Mouse (Mus musculus): ENCODE measurements around the gene Vmp1. TPM values are rescaled to one million over a fixed set of nuclear protein-coding genes. Genes with fewer than 3 reads are reported as not detected.
A peak's percentile ranks its signal among the peaks of the same experiment; 100 is the strongest.

Gene Vmp1
- polyA plus RNA-seq, 1 experiment from 2014 or later: 173 TPM

DNA sequence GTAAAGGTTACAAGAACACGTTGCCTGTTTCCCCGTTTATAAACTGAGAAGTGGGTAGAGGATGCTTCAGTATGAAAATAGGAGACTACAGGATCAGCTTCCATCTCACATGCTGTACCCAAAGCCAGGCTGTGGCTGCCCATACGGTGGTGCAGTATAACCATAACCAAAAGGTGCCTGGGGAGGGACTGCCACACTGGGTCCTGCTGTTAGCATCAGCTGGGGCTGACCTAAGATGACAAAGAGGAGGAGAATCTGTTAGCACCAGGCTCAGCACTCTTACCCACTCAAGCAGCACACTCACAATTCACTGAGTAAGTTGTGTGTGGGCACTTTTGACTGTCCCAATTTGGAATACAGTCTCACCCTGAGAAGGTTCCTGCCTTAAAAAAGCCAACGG is 11.8 kb upstream of the Vmp1 start:
- no peak for ATAC-seq (ENCODE audit: low FRiP score, low TSS enrichment)
- H3K9ac ChIP-seq (replicated peaks; ENCODE audit: low read length): no peak overlapping the region
- H3K4me2 ChIP-seq (replicated peaks; ENCODE audit: low read depth, low read length): no peak overlapping the region
- H3K27me3 ChIP-seq (ENCODE audit: insufficient read depth, low read length): no peaks in the 10 kb centered on the region
- 82% methylated on average over 4 of the region's 4 CpGs for WGBS
- no peak overlapping the region for H3K27ac ChIP-seq (ENCODE audit: low read length)
- peaks cover 8% of the 10 kb centered on the region for H3K4me1 ChIP-seq (ENCODE audit: insufficient read depth, low read length)
- H3K36me3 ChIP-seq (ENCODE audit: insufficient read depth, low read length): peaks cover 57% of the 10 kb centered on the region
- no peak overlapping the region for H3K4me3 ChIP-seq (ENCODE audit: low read length)
- no peaks in the 10 kb centered on the region for H3K9me3 ChIP-seq (ENCODE audit: low read length)

DNA sequence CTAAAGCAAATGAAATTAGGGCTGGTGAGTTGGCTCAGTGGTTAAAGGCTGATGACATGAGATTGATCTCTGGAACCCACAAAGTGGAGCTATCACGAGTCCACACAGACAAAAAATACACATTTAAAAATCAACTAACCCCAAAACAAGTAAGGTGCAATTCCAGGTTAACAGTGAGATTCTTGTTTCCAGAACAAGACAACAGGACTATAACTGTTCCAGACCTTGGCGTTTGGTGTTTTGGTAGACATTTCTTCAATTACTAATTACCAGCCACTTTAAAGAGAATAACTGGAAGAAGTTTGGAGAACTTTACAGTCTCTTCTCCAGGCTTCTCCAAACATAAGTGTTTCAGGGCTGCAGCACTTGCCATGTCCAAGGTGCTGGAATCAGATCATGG is 8.9 kb upstream of the Vmp1 start:
- no peak overlapping the region for H3K4me2 ChIP-seq (replicated peaks; ENCODE audit: low read depth, low read length)
- H3K27me3 ChIP-seq (ENCODE audit: insufficient read depth, low read length): no peaks in the 10 kb centered on the region
- H3K36me3 ChIP-seq (ENCODE audit: insufficient read depth, low read length): peaks cover 45% of the 10 kb centered on the region
- no peak overlapping the region for H3K9ac ChIP-seq (replicated peaks; ENCODE audit: low read length)
- no peak overlapping the region for H3K27ac ChIP-seq (ENCODE audit: low read length)
- H3K9me3 ChIP-seq (ENCODE audit: low read length): no peaks in the 10 kb centered on the region
- peaks cover 8% of the 10 kb centered on the region for H3K4me1 ChIP-seq (ENCODE audit: insufficient read depth, low read length)
- no peak overlapping the region for H3K4me3 ChIP-seq (ENCODE audit: low read length)
- ATAC-seq (ENCODE audit: low FRiP score, low TSS enrichment): no peak
- 89% methylated on average over 2 of the region's 2 CpGs for WGBS

- no peaks in the 10 kb centered on the region for H3K27me3 ChIP-seq (ENCODE audit: insufficient read depth, low read length)
- no peak for ATAC-seq (ENCODE audit: low FRiP score, low TSS enrichment)
- no peaks in the 10 kb centered on the region for H3K9me3 ChIP-seq (ENCODE audit: low read length)
- peak overlapping the region; percentile 75 for H3K27ac ChIP-seq (ENCODE audit: low read length)
- no peak overlapping the region for H3K4me2 ChIP-seq (replicated peaks; ENCODE audit: low read depth, low read length)
- 85% methylated on average over 2 of the region's 2 CpGs for WGBS
- H3K4me3 ChIP-seq (ENCODE audit: low read length): no peak overlapping the region
- peaks cover 8% of the 10 kb centered on the region for H3K4me1 ChIP-seq (ENCODE audit: insufficient read depth, low read length)
- no peak overlapping the region for H3K9ac ChIP-seq (replicated peaks; ENCODE audit: low read length)
- peaks cover 42% of the 10 kb centered on the region for H3K36me3 ChIP-seq (ENCODE audit: insufficient read depth, low read length)
Measured at GRCm38 (mm10) chr11:86691956-86692355, 8.3 kb upstream of the Vmp1 start.

DNA sequence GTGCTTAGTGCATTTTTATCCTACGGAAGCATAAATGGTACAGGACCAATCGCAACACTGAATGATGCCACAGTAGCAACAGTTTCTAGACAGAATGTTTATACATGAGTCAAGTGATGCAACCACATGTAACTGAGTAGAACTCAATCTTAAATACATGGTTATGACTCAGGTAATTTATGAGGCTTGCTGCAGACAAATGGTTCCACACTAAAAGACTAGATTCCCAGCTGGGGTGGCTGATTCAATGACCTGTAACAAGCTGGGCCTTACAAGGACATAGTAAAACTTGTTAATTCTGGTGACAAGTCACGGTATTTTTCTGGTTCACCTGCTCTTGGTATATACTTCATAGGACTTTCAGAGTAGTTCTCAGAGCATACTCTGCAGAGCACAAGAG is 7.8 kb upstream of the Vmp1 start:
- Histone ChIP-seq H3K4me1 (ENCODE audit: insufficient read depth, low read length) (peaks cover 8% of the 10 kb centered on the region), H3K36me3 (ENCODE audit: insufficient read depth, low read length) (peaks cover 39% of the 10 kb centered on the region), H3K9ac (replicated peaks; ENCODE audit: low read length) (no peak overlapping the region), H3K4me2 (replicated peaks; ENCODE audit: low read depth, low read length) (no peak overlapping the region), H3K27me3 (ENCODE audit: insufficient read depth, low read length) (no peaks in the 10 kb centered on the region), H3K9me3 (ENCODE audit: low read length) (no peaks in the 10 kb centered on the region), H3K4me3 (ENCODE audit: low read length) (no peak overlapping the region), H3K27ac (ENCODE audit: low read length) (peak overlapping the region; percentile 75)
- ATAC-seq (ENCODE audit: low FRiP score, low TSS enrichment): no peak
- 73% methylated on average over 3 of the region's 3 CpGs for WGBS

DNA sequence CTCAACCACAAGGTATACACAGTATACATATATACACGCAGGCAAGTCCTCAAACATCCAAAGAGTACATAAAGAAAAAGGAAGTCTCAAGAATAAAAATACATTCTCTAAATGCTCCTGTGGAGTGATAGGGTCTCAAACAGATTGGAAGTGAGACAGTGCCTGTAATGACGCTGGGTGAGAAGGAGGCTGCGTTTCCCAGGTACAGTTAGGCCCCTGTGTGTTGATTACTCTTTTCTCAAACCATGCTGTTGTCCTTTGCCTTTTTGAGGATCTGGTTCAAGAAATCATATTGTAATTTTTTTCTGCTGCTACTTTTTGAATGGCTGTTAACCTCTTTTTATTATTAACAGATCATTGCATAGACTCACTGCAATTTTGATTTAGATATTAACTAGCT is 6.7 kb upstream of the Vmp1 start:
- peak overlapping the region; percentile 64; the same call in 1 of the 2 replicates for H3K27ac ChIP-seq (ENCODE audit: low read length)
- peaks cover 12% of the 10 kb centered on the region for H3K4me1 ChIP-seq (ENCODE audit: insufficient read depth, low read length)
- no peaks in the 10 kb centered on the region for H3K9me3 ChIP-seq (ENCODE audit: low read length)
- ATAC-seq (ENCODE audit: low FRiP score, low TSS enrichment): no peak
- H3K4me3 ChIP-seq (ENCODE audit: low read length): no peak overlapping the region
- no peaks in the 10 kb centered on the region for H3K27me3 ChIP-seq (ENCODE audit: insufficient read depth, low read length)
- H3K9ac ChIP-seq (replicated peaks; ENCODE audit: low read length): no peak overlapping the region
- WGBS: 78% methylated on average over 3 of the region's 3 CpGs
- peaks cover 35% of the 10 kb centered on the region for H3K36me3 ChIP-seq (ENCODE audit: insufficient read depth, low read length)
- no peak overlapping the region for H3K4me2 ChIP-seq (replicated peaks; ENCODE audit: low read depth, low read length)

DNA sequence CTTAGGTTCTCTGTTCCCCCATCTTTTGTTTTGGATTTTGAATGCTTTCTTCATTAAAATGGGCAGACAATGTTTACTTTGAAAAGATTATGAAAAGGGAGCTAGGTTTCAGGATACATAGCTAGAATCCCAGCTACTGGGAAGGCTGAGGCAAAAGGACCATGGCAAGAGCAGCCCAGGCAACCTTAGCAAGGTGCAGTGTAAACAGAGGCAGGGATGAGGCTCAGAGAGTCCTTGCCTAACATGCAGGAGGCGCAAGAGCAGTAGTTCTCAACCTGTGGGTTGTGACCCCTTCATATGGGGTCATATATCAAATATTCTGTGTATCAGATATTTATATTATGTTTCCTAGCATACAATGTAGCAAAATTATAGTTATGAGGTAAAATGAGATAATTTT is 1.7 kb upstream of the Vmp1 start:
- Histone ChIP-seq H3K4me2 (replicated peaks; ENCODE audit: low read depth, low read length) (peak overlapping the region; percentile 68), H3K4me3 (ENCODE audit: low read length) (peak overlapping the region; percentile 74), H3K36me3 (ENCODE audit: insufficient read depth, low read length) (peaks cover 11% of the 10 kb centered on the region; the same call in 1 of the 2 replicates), H3K9ac (replicated peaks; ENCODE audit: low read length) (no peak overlapping the region), H3K27me3 (ENCODE audit: insufficient read depth, low read length) (no peaks in the 10 kb centered on the region), H3K4me1 (ENCODE audit: insufficient read depth, low read length) (peaks cover 31% of the 10 kb centered on the region), H3K27ac (ENCODE audit: low read length) (no peak overlapping the region), H3K9me3 (ENCODE audit: low read length) (no peaks in the 10 kb centered on the region)
- ATAC-seq (ENCODE audit: low FRiP score, low TSS enrichment): no peak
- 77% methylated on average over 1 of the region's 1 CpGs for WGBS

DNA sequence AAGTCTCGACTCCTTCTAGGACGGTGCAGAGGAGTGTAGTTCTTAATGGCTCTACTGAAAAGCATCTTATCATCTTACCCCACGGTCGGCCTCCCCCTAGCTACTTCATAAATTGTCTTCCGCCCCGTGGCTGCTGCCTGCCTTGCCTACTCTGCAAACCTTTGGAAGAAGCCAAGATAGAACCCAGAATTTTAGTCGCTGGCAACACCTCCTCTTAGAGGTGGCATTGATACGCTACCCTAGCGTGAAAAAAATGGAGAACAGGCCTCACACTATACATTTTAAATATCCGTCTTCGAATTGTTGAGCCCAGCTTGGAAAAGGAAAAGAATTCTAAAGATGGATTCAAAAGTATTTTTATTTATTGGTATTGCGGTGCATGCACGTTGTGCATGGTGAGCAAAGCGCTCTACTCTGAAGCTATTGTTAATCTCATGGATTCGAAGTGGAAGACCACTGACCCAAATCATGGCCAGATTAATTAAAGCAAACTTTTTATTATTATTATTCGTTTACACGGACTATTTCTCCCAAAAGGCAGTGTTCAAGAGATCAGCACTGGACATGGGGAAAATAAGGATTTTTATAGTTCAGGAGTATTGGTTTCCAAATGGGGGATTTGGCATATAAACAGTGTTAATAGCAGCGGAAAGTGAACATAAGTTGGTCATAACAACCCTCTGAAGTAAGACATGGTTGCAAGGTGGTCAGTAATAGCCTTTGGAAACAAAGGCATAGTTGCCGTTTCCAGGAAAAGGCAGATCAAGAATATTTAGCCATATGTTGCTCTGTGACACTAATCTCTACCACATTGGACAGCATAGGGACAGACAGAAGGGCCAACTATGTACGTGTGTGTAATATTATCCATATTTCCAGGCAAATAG is 733 bp upstream of the Vmp1 start:
- H3K4me1 ChIP-seq (ENCODE audit: insufficient read depth, low read length): peaks cover 37% of the 10 kb centered on the region
- H3K9ac ChIP-seq (replicated peaks; ENCODE audit: low read length): peak overlapping the region; percentile 79
- peak overlapping the region; percentile 91 for H3K27ac ChIP-seq (ENCODE audit: low read length)
- peak overlapping the region; percentile 68 for H3K4me2 ChIP-seq (replicated peaks; ENCODE audit: low read depth, low read length)
- ATAC-seq (ENCODE audit: low FRiP score, low TSS enrichment): no peak
- H3K36me3 ChIP-seq (ENCODE audit: insufficient read depth, low read length): peaks cover 6% of the 10 kb centered on the region; the same call in 1 of the 2 replicates
- WGBS: 5% methylated on average over 20 of the region's 20 CpGs
- H3K4me3 ChIP-seq (ENCODE audit: low read length): peak overlapping the region; percentile 74
- H3K9me3 ChIP-seq (ENCODE audit: low read length): no peaks in the 10 kb centered on the region
- H3K27me3 ChIP-seq (ENCODE audit: insufficient read depth, low read length): no peaks in the 10 kb centered on the region

DNA sequence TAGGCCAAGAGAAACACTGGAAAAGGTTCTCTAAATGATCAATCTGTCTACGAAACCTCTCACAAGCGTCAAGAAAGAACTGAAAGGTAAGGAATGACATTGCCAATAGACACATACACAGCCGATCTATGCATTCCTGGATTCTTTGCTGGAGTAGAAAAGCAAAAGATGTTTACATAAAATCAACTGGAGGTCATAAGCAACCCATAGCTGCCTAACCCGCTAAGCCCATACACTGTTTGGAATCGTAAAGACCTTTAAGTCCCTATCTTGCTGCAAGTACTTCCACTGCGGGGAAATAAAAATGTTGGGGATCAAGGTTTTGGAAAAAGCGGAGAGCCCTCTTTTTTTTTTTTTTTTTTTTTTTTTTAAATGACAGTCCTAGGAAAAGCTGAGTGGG is 775 bp downstream of the Vmp1 start:
- peaks cover 44% of the 10 kb centered on the region for H3K4me1 ChIP-seq (ENCODE audit: insufficient read depth, low read length)
- peak overlapping the region; percentile 74 for H3K4me3 ChIP-seq (ENCODE audit: low read length)
- peak overlapping the region; percentile 73 for H3K4me2 ChIP-seq (replicated peaks; ENCODE audit: low read depth, low read length)
- WGBS: 33% methylated on average over 7 of the region's 7 CpGs
- H3K9me3 ChIP-seq (ENCODE audit: low read length): no peaks in the 10 kb centered on the region
- peak overlapping the region; percentile 91; the same call in 1 of the 2 replicates for H3K27ac ChIP-seq (ENCODE audit: low read length)
- peak overlapping the region; percentile 79 for H3K9ac ChIP-seq (replicated peaks; ENCODE audit: low read length)
- H3K36me3 ChIP-seq (ENCODE audit: insufficient read depth, low read length): peaks cover 3% of the 10 kb centered on the region; the same call in 1 of the 2 replicates
- no peaks in the 10 kb centered on the region for H3K27me3 ChIP-seq (ENCODE audit: insufficient read depth, low read length)
- no peak for ATAC-seq (ENCODE audit: low FRiP score, low TSS enrichment)

GRCm38 (mm10) chr11:86681423-86681822 is 2.2 kb downstream of the Vmp1 start:
- no peaks in the 10 kb centered on the region for H3K36me3 ChIP-seq (ENCODE audit: insufficient read depth, low read length)
- H3K4me3 ChIP-seq (ENCODE audit: low read length): no peak overlapping the region
- ATAC-seq (ENCODE audit: low FRiP score, low TSS enrichment): no peak
- no peak overlapping the region for H3K9ac ChIP-seq (replicated peaks; ENCODE audit: low read length)
- peak overlapping the region; percentile 73; the same call in 1 of the 2 replicates for H3K4me2 ChIP-seq (replicated peaks; ENCODE audit: low read depth, low read length)
- peak overlapping the region; percentile 54; the same call in 1 of the 2 replicates for H3K27ac ChIP-seq (ENCODE audit: low read length)
- 79% methylated on average over 3 of the region's 3 CpGs for WGBS
- peaks cover 44% of the 10 kb centered on the region for H3K4me1 ChIP-seq (ENCODE audit: insufficient read depth, low read length)
- H3K27me3 ChIP-seq (ENCODE audit: insufficient read depth, low read length): no peaks in the 10 kb centered on the region
- H3K9me3 ChIP-seq (ENCODE audit: low read length): no peaks in the 10 kb centered on the region

GRCm38 (mm10) chr11:86680729-86681128 is 2.9 kb downstream of the Vmp1 start:
- Histone ChIP-seq H3K4me2 (replicated peaks; ENCODE audit: low read depth, low read length) (no peak overlapping the region), H3K27ac (ENCODE audit: low read length) (peak overlapping the region; percentile 66; the same call in 1 of the 2 replicates), H3K9me3 (ENCODE audit: low read length) (no peaks in the 10 kb centered on the region), H3K4me1 (ENCODE audit: insufficient read depth, low read length) (peaks cover 43% of the 10 kb centered on the region), H3K27me3 (ENCODE audit: insufficient read depth, low read length) (no peaks in the 10 kb centered on the region), H3K9ac (replicated peaks; ENCODE audit: low read length) (no peak overlapping the region), H3K36me3 (ENCODE audit: insufficient read depth, low read length) (no peaks in the 10 kb centered on the region), H3K4me3 (ENCODE audit: low read length) (no peak overlapping the region)
- WGBS: 88% methylated on average over 3 of the region's 3 CpGs
- no peak for ATAC-seq (ENCODE audit: low FRiP score, low TSS enrichment)

Data from kidney, embryonic 16.5 days (tissue).